Mouse (Mus musculus): ENCODE measurements around the gene Cst9. TPM values are rescaled to one million over a fixed set of nuclear protein-coding genes. Genes with fewer than 3 reads are reported as not detected.

Cst9 gene
- polyA plus RNA-seq, 1 experiment from 2014 or later = not detected

- Histone ChIP-seq H3K27me3 (replicated peaks; ENCODE audit: control insufficient read depth, insufficient read depth, low read length) (peaks cover 26% of the 10 kb centered on the region), H3K9ac (ENCODE audit: low read depth, low read length) (no peak overlapping the region), H3K36me3 (ENCODE audit: control insufficient read depth, insufficient read depth) (no peaks in the 10 kb centered on the region), H3K4me1 (replicated peaks; ENCODE audit: control insufficient read depth, insufficient read depth, low read length) (no peaks in the 10 kb centered on the region), H3K27ac (ENCODE audit: low read depth, low read length) (no peak overlapping the region), H3K4me2 (replicated peaks; ENCODE audit: low read depth) (no peak overlapping the region), H3K4me3 (ENCODE audit: low read depth, low read length) (no peak overlapping the region), H3K9me3 (ENCODE audit: control insufficient read depth) (no peaks in the 10 kb centered on the region)
- ATAC-seq = no peak
- no peak for TF ChIP-seq CTCF (IDR thresholded peaks at IDR 0.05; ENCODE audit: low read depth)
- WGBS = 75% methylated on average over 5 of the region's 5 CpGs
These were observed 3.3 kb downstream of the Cst9 start for GRCm38 (mm10) chr2:148838075-148838777.

GRCm38 (mm10) chr2:148839224-148839623 lies 4.3 kb downstream of the Cst9 start:
- 82% methylated on average over 2 of the region's 2 CpGs for WGBS
- no peak for TF ChIP-seq CTCF (IDR thresholded peaks at IDR 0.05; ENCODE audit: low read depth)
- Histone ChIP-seq H3K36me3 (ENCODE audit: control insufficient read depth, insufficient read depth) (no peaks in the 10 kb centered on the region), H3K4me1 (replicated peaks; ENCODE audit: control insufficient read depth, insufficient read depth, low read length) (no peaks in the 10 kb centered on the region), H3K4me3 (ENCODE audit: low read depth, low read length) (no peak overlapping the region), H3K27me3 (replicated peaks; ENCODE audit: control insufficient read depth, insufficient read depth, low read length) (peaks cover 20% of the 10 kb centered on the region), H3K4me2 (replicated peaks; ENCODE audit: low read depth) (no peak overlapping the region), H3K27ac (ENCODE audit: low read depth, low read length) (no peak overlapping the region), H3K9ac (ENCODE audit: low read depth, low read length) (no peak overlapping the region), H3K9me3 (ENCODE audit: control insufficient read depth) (no peaks in the 10 kb centered on the region)
- ATAC-seq = no peak

GRCm38 (mm10) chr2:148851116-148851906 lies 16.4 kb downstream of the Cst9 start:
- Histone ChIP-seq H3K4me1 (replicated peaks; ENCODE audit: control insufficient read depth, insufficient read depth, low read length) (no peaks in the 10 kb centered on the region), H3K9me3 (ENCODE audit: control insufficient read depth) (no peaks in the 10 kb centered on the region), H3K4me3 (ENCODE audit: low read depth, low read length) (no peak overlapping the region), H3K4me2 (replicated peaks; ENCODE audit: low read depth) (no peak overlapping the region), H3K27ac (ENCODE audit: low read depth, low read length) (no peak overlapping the region), H3K27me3 (replicated peaks; ENCODE audit: control insufficient read depth, insufficient read depth, low read length) (0 out of 2 replicates have a peak, but pooled peaks cover 13% of the 10 kb centered on the region), H3K9ac (ENCODE audit: low read depth, low read length) (no peak overlapping the region), H3K36me3 (ENCODE audit: control insufficient read depth, insufficient read depth) (no peaks in the 10 kb centered on the region)
- WGBS = 47% methylated on average over 8 of the region's 8 CpGs
- ATAC-seq = peak; percentile 61
- TF ChIP-seq CTCF (IDR thresholded peaks at IDR 0.05; ENCODE audit: low read depth) = peak; percentile 92

- 52% methylated on average over 8 of the region's 8 CpGs for WGBS
- Histone ChIP-seq H3K4me1 (replicated peaks; ENCODE audit: control insufficient read depth, insufficient read depth, low read length) (no peaks in the 10 kb centered on the region), H3K9ac (ENCODE audit: low read depth, low read length) (no peak overlapping the region), H3K27ac (ENCODE audit: low read depth, low read length) (no peak overlapping the region), H3K27me3 (replicated peaks; ENCODE audit: control insufficient read depth, insufficient read depth, low read length) (no peaks in the 10 kb centered on the region), H3K9me3 (ENCODE audit: control insufficient read depth) (no peaks in the 10 kb centered on the region), H3K36me3 (ENCODE audit: control insufficient read depth, insufficient read depth) (no peaks in the 10 kb centered on the region), H3K4me3 (ENCODE audit: low read depth, low read length) (no peak overlapping the region), H3K4me2 (replicated peaks; ENCODE audit: low read depth) (no peak overlapping the region; the same call in 1 of the 2 replicates)
- TF ChIP-seq CTCF (IDR thresholded peaks at IDR 0.05; ENCODE audit: low read depth) = no peak
- ATAC-seq = no peak
These were observed 21.9 kb downstream of the Cst9 start for GRCm38 (mm10) chr2:148856630-148857400.

DNA sequence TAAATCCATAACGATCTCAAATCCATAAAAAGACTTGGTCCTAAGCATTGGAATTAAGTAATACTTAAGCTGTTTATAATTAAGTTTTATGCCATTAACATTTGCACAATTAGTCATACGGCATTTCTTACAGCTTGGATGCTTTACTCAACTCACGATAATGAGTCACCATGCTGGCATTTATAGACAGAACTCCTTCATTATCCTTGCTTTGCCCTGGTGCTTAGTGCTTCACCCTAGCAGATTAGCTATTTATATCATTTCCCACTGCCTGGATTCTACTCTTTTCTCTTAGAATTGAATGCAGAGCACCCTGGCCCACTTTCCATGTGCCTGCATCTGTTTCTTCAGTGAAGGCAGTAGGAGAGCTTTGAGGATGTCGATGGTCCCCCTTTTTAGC lies 22.6 kb downstream of the Cst9 start:
- H3K9ac ChIP-seq (ENCODE audit: low read depth, low read length) = no peak overlapping the region
- no peak overlapping the region for H3K27ac ChIP-seq (ENCODE audit: low read depth, low read length)
- no peaks in the 10 kb centered on the region for H3K4me1 ChIP-seq (replicated peaks; ENCODE audit: control insufficient read depth, insufficient read depth, low read length)
- no peaks in the 10 kb centered on the region for H3K27me3 ChIP-seq (replicated peaks; ENCODE audit: control insufficient read depth, insufficient read depth, low read length)
- ATAC-seq = no peak
- H3K4me3 ChIP-seq (ENCODE audit: low read depth, low read length) = no peak overlapping the region
- H3K36me3 ChIP-seq (ENCODE audit: control insufficient read depth, insufficient read depth) = no peaks in the 10 kb centered on the region
- H3K9me3 ChIP-seq (ENCODE audit: control insufficient read depth) = no peaks in the 10 kb centered on the region
- WGBS = 63% methylated on average over 4 of the region's 4 CpGs
- TF ChIP-seq CTCF (IDR thresholded peaks at IDR 0.05; ENCODE audit: low read depth) = no peak
- H3K4me2 ChIP-seq (replicated peaks; ENCODE audit: low read depth) = no peak overlapping the region

DNA sequence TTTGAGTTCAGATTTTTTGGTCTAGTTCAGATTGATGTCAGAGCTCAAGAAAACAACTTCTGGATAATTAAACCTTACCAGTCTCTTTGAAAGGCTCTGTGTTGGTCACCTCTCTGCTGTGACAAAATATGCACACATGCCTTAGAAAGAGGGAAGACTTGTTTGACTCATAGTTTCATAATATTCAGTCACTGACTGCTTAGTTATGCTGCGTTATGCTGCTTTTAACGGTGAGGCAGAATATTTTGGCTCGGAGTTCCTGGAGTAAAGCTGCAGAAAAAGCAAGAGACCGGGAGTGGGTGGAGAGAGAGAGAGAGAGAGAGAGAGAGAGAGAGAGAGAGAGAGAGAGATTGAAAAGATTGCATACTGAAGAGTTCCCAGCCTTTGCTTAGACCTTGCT lies 26.0 kb downstream of the Cst9 start:
- Histone ChIP-seq H3K4me1 (replicated peaks; ENCODE audit: control insufficient read depth, insufficient read depth, low read length) (no peaks in the 10 kb centered on the region), H3K4me3 (ENCODE audit: low read depth, low read length) (no peak overlapping the region), H3K27ac (ENCODE audit: low read depth, low read length) (no peak overlapping the region), H3K9me3 (ENCODE audit: control insufficient read depth) (no peaks in the 10 kb centered on the region), H3K36me3 (ENCODE audit: control insufficient read depth, insufficient read depth) (no peaks in the 10 kb centered on the region), H3K4me2 (replicated peaks; ENCODE audit: low read depth) (no peak overlapping the region), H3K9ac (ENCODE audit: low read depth, low read length) (no peak overlapping the region), H3K27me3 (replicated peaks; ENCODE audit: control insufficient read depth, insufficient read depth, low read length) (no peaks in the 10 kb centered on the region)
- 77% methylated on average over 4 of the region's 4 CpGs for WGBS
- ATAC-seq = no peak
- no peak for TF ChIP-seq CTCF (IDR thresholded peaks at IDR 0.05; ENCODE audit: low read depth)

All from intestine, postnatal 0 days (tissue).